Mouse (Mus musculus): Measurements from ENCODE around the gene H2-K1. TPM values are rescaled to one million over a fixed set of nuclear protein-coding genes. Genes with fewer than 3 reads are reported as not detected.
A peak's percentile ranks its signal among the peaks of the same experiment; 100 is the strongest.

Gene H2-K1
- 276 and 298 TPM in 2 replicates for polyA plus RNA-seq (2012; rRNA removed)

- H3K27me3 ChIP-seq (ENCODE audit: control insufficient read depth, insufficient read depth, low read length) = no peaks in the 10 kb centered on the region
- no peaks in the 10 kb centered on the region for H3K36me3 ChIP-seq (ENCODE audit: control insufficient read depth, insufficient read depth, low read length)
- H3K27ac ChIP-seq (ENCODE audit: control insufficient read depth, insufficient read depth, low read depth, low read length) = 0 out of 2 replicates have a peak within 1 kb of the TSS, but pooled peaks have one; percentile 25
- H3K4me3 ChIP-seq (ENCODE audit: control insufficient read depth, low read depth, low read length) = peak within 1 kb of the TSS; percentile 85
- peaks cover 9% of the 10 kb centered on the region for H3K4me1 ChIP-seq (ENCODE audit: control insufficient read depth, insufficient read depth, low read length)
- peak; percentile 93 for TF ChIP-seq POLR2A (IDR thresholded peaks at IDR 0.05; ENCODE audit: control insufficient read depth, low read depth, low read length)
- TF ChIP-seq CTCF (IDR thresholded peaks at IDR 0.05; ENCODE audit: control insufficient read depth, insufficient read depth, insufficient replicate concordance, low read depth, low read length) = no peak
Measured at GRCm38 (mm10) chr17:34000150-34000537, at the start of gene H2-K1. Gene H2-K1 (minus strand): TSS chr17:34000347.

- Histone ChIP-seq H3K36me3 (ENCODE audit: control insufficient read depth, insufficient read depth, low read length) (no peaks in the 10 kb centered on the region), H3K27ac (ENCODE audit: control insufficient read depth, insufficient read depth, low read depth, low read length) (no peak overlapping the region), H3K4me3 (ENCODE audit: control insufficient read depth, low read depth, low read length) (no peak overlapping the region), H3K4me1 (ENCODE audit: control insufficient read depth, insufficient read depth, low read length) (no peaks in the 10 kb centered on the region), H3K27me3 (ENCODE audit: control insufficient read depth, insufficient read depth, low read length) (no peaks in the 10 kb centered on the region)
- TF ChIP-seq CTCF (IDR thresholded peaks at IDR 0.05; ENCODE audit: control insufficient read depth, insufficient read depth, insufficient replicate concordance, low read depth, low read length) (no peak), POLR2A (IDR thresholded peaks at IDR 0.05; ENCODE audit: control insufficient read depth, low read depth, low read length) (no peak)
Measured at GRCm38 (mm10) chr17:34047404-34048050, 47.4 kb upstream of the H2-K1 start.

- H3K27me3 ChIP-seq (ENCODE audit: control insufficient read depth, insufficient read depth, low read length) = no peaks in the 10 kb centered on the region
- H3K27ac ChIP-seq (ENCODE audit: control insufficient read depth, insufficient read depth, low read depth, low read length) = no peak overlapping the region
- no peak for TF ChIP-seq CTCF (IDR thresholded peaks at IDR 0.05; ENCODE audit: control insufficient read depth, insufficient read depth, insufficient replicate concordance, low read depth, low read length)
- no peak for TF ChIP-seq POLR2A (IDR thresholded peaks at IDR 0.05; ENCODE audit: control insufficient read depth, low read depth, low read length)
- H3K4me1 ChIP-seq (ENCODE audit: control insufficient read depth, insufficient read depth, low read length) = no peaks in the 10 kb centered on the region
- no peaks in the 10 kb centered on the region for H3K36me3 ChIP-seq (ENCODE audit: control insufficient read depth, insufficient read depth, low read length)
- H3K4me3 ChIP-seq (ENCODE audit: control insufficient read depth, low read depth, low read length) = no peak overlapping the region
Measured at GRCm38 (mm10) chr17:34045941-34046340, 45.8 kb upstream of the H2-K1 start.

- Histone ChIP-seq H3K27ac (ENCODE audit: control insufficient read depth, insufficient read depth, low read depth, low read length) (no peak overlapping the region), H3K27me3 (ENCODE audit: control insufficient read depth, insufficient read depth, low read length) (no peaks in the 10 kb centered on the region), H3K4me1 (ENCODE audit: control insufficient read depth, insufficient read depth, low read length) (peaks cover 13% of the 10 kb centered on the region), H3K36me3 (ENCODE audit: control insufficient read depth, insufficient read depth, low read length) (no peaks in the 10 kb centered on the region; the same call in 1 of the 2 replicates), H3K4me3 (ENCODE audit: control insufficient read depth, low read depth, low read length) (no peak overlapping the region)
- TF ChIP-seq POLR2A (IDR thresholded peaks at IDR 0.05; ENCODE audit: control insufficient read depth, low read depth, low read length) = no peak
- no peak for TF ChIP-seq CTCF (IDR thresholded peaks at IDR 0.05; ENCODE audit: control insufficient read depth, insufficient read depth, insufficient replicate concordance, low read depth, low read length)
Measured at GRCm38 (mm10) chr17:34039562-34040450, 39.7 kb upstream of the H2-K1 start.

- H3K27me3 ChIP-seq (ENCODE audit: control insufficient read depth, insufficient read depth, low read length) = no peaks in the 10 kb centered on the region
- TF ChIP-seq POLR2A (IDR thresholded peaks at IDR 0.05; ENCODE audit: control insufficient read depth, low read depth, low read length) (no peak), CTCF (IDR thresholded peaks at IDR 0.05; ENCODE audit: control insufficient read depth, insufficient read depth, insufficient replicate concordance, low read depth, low read length) (no peak)
- H3K4me1 ChIP-seq (ENCODE audit: control insufficient read depth, insufficient read depth, low read length) = peaks cover 13% of the 10 kb centered on the region
- no peak within 1 kb of the TSS for H3K4me3 ChIP-seq (ENCODE audit: control insufficient read depth, low read depth, low read length)
- no peaks in the 10 kb centered on the region; the same call in 1 of the 2 replicates for H3K36me3 ChIP-seq (ENCODE audit: control insufficient read depth, insufficient read depth, low read length)
- no peak within 1 kb of the TSS for H3K27ac ChIP-seq (ENCODE audit: control insufficient read depth, insufficient read depth, low read depth, low read length)
Measured at GRCm38 (mm10) chr17:34038878-34039561, 38.9 kb upstream of the H2-K1 start, which contains the start of gene Col11a2. Gene Col11a2 (plus strand): TSS chr17:34039437.

- no peak for TF ChIP-seq CTCF (IDR thresholded peaks at IDR 0.05; ENCODE audit: control insufficient read depth, insufficient read depth, insufficient replicate concordance, low read depth, low read length)
- no peak for TF ChIP-seq POLR2A (IDR thresholded peaks at IDR 0.05; ENCODE audit: control insufficient read depth, low read depth, low read length)
- H3K27me3 ChIP-seq (ENCODE audit: control insufficient read depth, insufficient read depth, low read length) = no peaks in the 10 kb centered on the region
- H3K4me3 ChIP-seq (ENCODE audit: control insufficient read depth, low read depth, low read length) = no peak overlapping the region
- no peak overlapping the region for H3K27ac ChIP-seq (ENCODE audit: control insufficient read depth, insufficient read depth, low read depth, low read length)
- peaks cover 14% of the 10 kb centered on the region for H3K4me1 ChIP-seq (ENCODE audit: control insufficient read depth, insufficient read depth, low read length)
- no peaks in the 10 kb centered on the region; the same call in 1 of the 2 replicates for H3K36me3 ChIP-seq (ENCODE audit: control insufficient read depth, insufficient read depth, low read length)
Measured at GRCm38 (mm10) chr17:34038440-34038839, 38.3 kb upstream of the H2-K1 start.
